Mouse (Mus musculus) intestine, postnatal 0 days (tissue): ENCODE measurements around the gene Gm5901. TPM values are rescaled to one million over a fixed set of nuclear protein-coding genes. Genes with fewer than 3 reads are reported as not detected.
"Not testable (repeated sequence)": the region's sequence is repeated elsewhere in the genome, so short reads cannot be mapped to it uniquely, and the experiment has no call there.

Experiments
- ATAC-seq: fragments of 200-750 bp; cut with Nextera tagmentation; 2 replicates; pipeline ENCODE4 v1.8.0; 2017; ENCODE audit warnings: mild to moderate bottlenecking, moderate TSS enrichment, moderate library complexity
- H3K27ac ChIP-seq: fragments of 300-500 bp; sonication (generic); 2 replicates; pipeline ENCODE4 v1.5.1; 2014; ENCODE audit warnings: mild to moderate bottlenecking, low read depth, low read length, moderate library complexity
- H3K27me3 ChIP-seq: fragments of 300-500 bp; sonication (generic); replicated peaks from 2 replicates; pipeline ENCODE4 v1.6.1; 2014; ENCODE audit warnings: low read length, mixed read lengths; ENCODE audit not compliant: control insufficient read depth, insufficient read depth
- H3K36me3 ChIP-seq: fragments of 300-500 bp; sonication (generic); 2 replicates; pipeline ENCODE4 v1.6.1; 2014; ENCODE audit warnings: mild to moderate bottlenecking, moderate library complexity; ENCODE audit not compliant: control insufficient read depth, insufficient read depth
- H3K4me1 ChIP-seq: fragments of 300-500 bp; sonication (generic); replicated peaks from 2 replicates; pipeline ENCODE4 v1.6.1; 2014; ENCODE audit warnings: antibody characterized with exemption, low read length, mixed read lengths; ENCODE audit not compliant: control insufficient read depth, insufficient read depth
- H3K4me2 ChIP-seq: fragments of 300-500 bp; sonication (generic); replicated peaks from 2 replicates; pipeline ENCODE4 v1.6.1; 2014; ENCODE audit warnings: low read depth, mild to moderate bottlenecking, moderate library complexity
- H3K4me3 ChIP-seq: fragments of 300-500 bp; sonication (generic); 2 replicates; pipeline ENCODE4 v1.5.1; 2014; ENCODE audit warnings: low read depth, low read length
- H3K9ac ChIP-seq: fragments of 300-500 bp; sonication (generic); 2 replicates; pipeline ENCODE4 v1.6.1; 2014; ENCODE audit warnings: mild to moderate bottlenecking, low read depth, low read length
- H3K9me3 ChIP-seq: fragments of 300-500 bp; sonication (generic); 2 replicates; pipeline ENCODE4 v1.6.1; 2016; ENCODE audit warnings: mixed run types; ENCODE audit not compliant: control insufficient read depth
- CTCF ChIP-seq: sonication (generic); IDR thresholded peaks from 2 replicates; pipeline ENCODE4 v1.5.1; 2016; ENCODE audit warnings: low read depth, mild to moderate bottlenecking, control low read depth, antibody characterized with exemption, moderate library complexity
- WGBS: fragments of 180-500 bp; shearing (Covaris S2); extraction: QIAGEN DNeasy Blood & Tissue Kit; methylation state at CpG from one replicate; pipeline ENCODE4 v1.1.7; 2014; 5-methylcytosine and 5-hydroxymethylcytosine counted together
- polyA plus RNA-seq: library from polyadenylated mRNA; unstranded; fragments of >200 nt; fragmentation: Nextera tagmentation; extraction: Ambion mirVana; gene quantifications from 2 replicates; pipeline ENCODE4 v1.2.1, GENCODE M21; 2015

The Gm5901 gene
- not detected in 2 replicates for polyA plus RNA-seq

DNA sequence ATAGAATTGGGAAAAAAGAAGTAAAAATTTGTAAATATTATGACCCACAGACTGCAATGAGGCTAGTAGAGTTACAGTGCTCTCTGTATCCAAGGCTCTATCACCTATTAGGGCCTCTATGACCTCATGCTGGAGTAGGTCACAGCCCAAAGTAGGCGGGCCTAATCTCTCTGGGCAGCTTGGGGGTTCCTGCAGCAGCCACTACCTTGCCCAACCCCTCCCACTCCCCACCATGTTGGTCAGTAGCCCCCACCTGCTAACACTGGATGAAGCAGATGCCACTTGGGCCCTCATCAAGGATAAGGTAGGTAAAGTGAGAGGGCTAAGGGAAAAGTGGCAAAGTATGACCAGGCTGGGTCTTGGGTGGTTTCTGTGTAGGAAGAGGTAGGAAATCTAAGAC is at the start of gene Gm5901:
Gene Gm5901 (plus strand): TSS at position 173 of the 400 bp plus-strand sequence.
- no peak within 1 kb of the TSS for H3K9ac ChIP-seq
- H3K36me3 ChIP-seq = peaks cover 33% of the 10 kb centered on the region
- H3K4me2 ChIP-seq = no peak within 1 kb of the TSS
- no peak for TF ChIP-seq CTCF
- H3K4me1 ChIP-seq = no peaks in the 10 kb centered on the region
- no peak within 1 kb of the TSS for H3K27ac ChIP-seq
- H3K4me3 ChIP-seq = no peak within 1 kb of the TSS
- no peak for ATAC-seq
- WGBS = 85% methylated on average over 1 of the region's 1 CpGs
- H3K27me3 ChIP-seq = no peaks in the 10 kb centered on the region
- no peaks in the 10 kb centered on the region for H3K9me3 ChIP-seq

DNA sequence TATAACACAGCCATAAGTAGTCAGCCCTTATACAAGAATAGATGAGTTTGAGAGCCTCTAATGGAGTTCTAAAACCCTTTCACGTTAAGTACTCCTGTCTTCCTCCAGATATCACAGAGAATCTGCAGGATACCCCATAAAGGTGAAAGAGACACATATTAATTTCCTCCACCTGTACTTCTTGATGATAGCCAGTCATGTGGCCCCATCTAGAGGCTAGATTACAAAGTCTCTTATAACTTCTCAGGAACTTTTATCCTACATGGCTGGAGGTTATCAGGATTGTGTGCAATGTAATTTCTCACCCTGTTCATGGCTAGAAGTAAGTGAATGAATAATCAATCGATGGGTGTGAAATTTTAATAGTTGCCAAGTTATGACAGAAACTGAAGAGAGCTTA is 49.5 kb upstream of the Gm5901 start:
- no peak overlapping the region for H3K27ac ChIP-seq
- WGBS = 66% methylated on average over 2 of the region's 2 CpGs
- no peak for ATAC-seq

DNA sequence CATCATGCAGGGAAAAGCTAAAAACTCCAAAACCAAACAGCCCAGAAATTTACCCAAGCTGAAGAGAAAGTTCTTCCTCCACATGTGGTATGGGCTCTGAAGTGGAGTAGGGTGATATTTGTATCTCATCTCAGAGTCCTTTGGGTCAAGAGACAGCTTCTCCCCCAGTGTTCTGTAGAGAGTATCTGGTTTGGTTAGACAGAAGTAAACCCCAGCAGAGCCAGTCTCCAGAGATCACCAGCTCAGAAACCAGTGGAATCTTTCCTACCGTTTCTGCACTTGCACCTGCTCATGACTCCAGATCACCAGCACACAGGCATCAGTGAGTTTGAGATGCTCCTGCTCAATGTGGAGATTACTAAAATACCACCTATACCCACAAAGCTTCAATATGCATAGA is 40.8 kb upstream of the Gm5901 start, which contains the start of gene Olfr690:
Gene Olfr690 (minus strand): TSS at position 101 of the 400 bp plus-strand sequence.
- H3K27ac ChIP-seq = no peak within 1 kb of the TSS
- H3K4me3 ChIP-seq = no peak within 1 kb of the TSS
- no peaks in the 10 kb centered on the region for H3K9me3 ChIP-seq
- no peak for TF ChIP-seq CTCF
- H3K4me1 ChIP-seq = no peaks in the 10 kb centered on the region
- ATAC-seq = no peak
- no peak within 1 kb of the TSS for H3K9ac ChIP-seq
- no peaks in the 10 kb centered on the region for H3K36me3 ChIP-seq
- no peaks in the 10 kb centered on the region for H3K27me3 ChIP-seq
- 67% methylated on average over 1 of the region's 1 CpGs for WGBS
- no peak within 1 kb of the TSS for H3K4me2 ChIP-seq

More for the DNA sequence above, 49.5 kb upstream of the Gm5901 start:
- no peak overlapping the region for H3K4me3 ChIP-seq
- no peak overlapping the region for H3K4me2 ChIP-seq
- H3K27me3 ChIP-seq = no peaks in the 10 kb centered on the region
- no peak overlapping the region for H3K9ac ChIP-seq
- no peak for TF ChIP-seq CTCF
- H3K4me1 ChIP-seq = no peaks in the 10 kb centered on the region
- H3K36me3 ChIP-seq = no peaks in the 10 kb centered on the region
- H3K9me3 ChIP-seq = no peaks in the 10 kb centered on the region

DNA sequence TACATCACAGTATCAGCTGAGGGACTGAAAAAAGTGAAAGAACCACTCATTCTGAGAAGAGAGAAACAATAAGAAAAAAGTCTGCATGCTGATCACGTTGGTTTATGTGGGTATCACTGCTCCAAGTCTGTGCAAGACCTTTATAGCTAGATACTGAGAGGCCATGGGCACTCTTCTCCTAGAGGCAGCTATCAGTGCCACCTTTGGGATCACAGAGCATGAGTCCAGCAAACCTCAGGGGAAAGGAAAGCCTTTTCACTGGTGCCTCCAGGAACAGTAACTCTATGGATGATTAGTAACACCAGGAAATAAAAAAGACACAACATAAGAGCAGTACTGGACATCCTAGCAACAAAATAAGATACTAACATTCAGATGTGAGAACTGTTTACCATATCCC is 32.7 kb upstream of the Gm5901 start, which contains the start of gene Olfr691:
Gene Olfr691 (minus strand): TSS at position 101 of the 400 bp plus-strand sequence.
- ATAC-seq = no peak
- H3K27ac ChIP-seq = no peak within 1 kb of the TSS

DNA sequence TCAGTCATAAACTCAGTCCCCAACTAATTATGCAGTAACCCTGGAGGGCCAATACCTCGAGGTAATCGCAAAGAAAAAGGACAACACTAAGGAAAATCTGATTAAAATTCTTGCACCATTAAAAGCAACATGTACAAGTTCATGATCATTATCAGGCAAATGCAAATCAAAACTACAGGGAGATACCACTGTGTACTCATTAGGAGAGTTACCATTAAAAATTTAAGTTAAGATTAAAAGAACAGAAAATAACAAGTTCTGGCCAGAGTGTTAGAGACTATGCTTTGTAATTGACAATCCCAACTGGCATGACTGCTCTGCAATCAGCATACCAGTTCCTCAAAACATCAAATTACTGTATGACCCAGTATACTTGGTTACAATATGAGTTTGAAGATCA is 32.1 kb upstream of the Gm5901 start:
- Histone ChIP-seq H3K4me2 (no peak overlapping the region), H3K4me3 (no peak overlapping the region), H3K36me3 (no peaks in the 10 kb centered on the region), H3K9me3 (no peaks in the 10 kb centered on the region), H3K27ac (no peak overlapping the region), H3K9ac (no peak overlapping the region), H3K27me3 (no peaks in the 10 kb centered on the region), H3K4me1 (no peaks in the 10 kb centered on the region)
- 76% methylated on average over 2 of the region's 2 CpGs for WGBS
- TF ChIP-seq CTCF = no peak
- no peak for ATAC-seq

More for the DNA sequence above, 32.7 kb upstream of the Gm5901 start, which contains the start of gene Olfr691:
- no peak for TF ChIP-seq CTCF
- H3K4me3 ChIP-seq = no peak within 1 kb of the TSS
- no peaks in the 10 kb centered on the region for H3K4me1 ChIP-seq
- 33% methylated on average over 1 of the region's 1 CpGs for WGBS
- H3K9me3 ChIP-seq = no peaks in the 10 kb centered on the region
- H3K27me3 ChIP-seq = no peaks in the 10 kb centered on the region
- no peak within 1 kb of the TSS for H3K4me2 ChIP-seq
- no peaks in the 10 kb centered on the region for H3K36me3 ChIP-seq
- no peak within 1 kb of the TSS for H3K9ac ChIP-seq

DNA sequence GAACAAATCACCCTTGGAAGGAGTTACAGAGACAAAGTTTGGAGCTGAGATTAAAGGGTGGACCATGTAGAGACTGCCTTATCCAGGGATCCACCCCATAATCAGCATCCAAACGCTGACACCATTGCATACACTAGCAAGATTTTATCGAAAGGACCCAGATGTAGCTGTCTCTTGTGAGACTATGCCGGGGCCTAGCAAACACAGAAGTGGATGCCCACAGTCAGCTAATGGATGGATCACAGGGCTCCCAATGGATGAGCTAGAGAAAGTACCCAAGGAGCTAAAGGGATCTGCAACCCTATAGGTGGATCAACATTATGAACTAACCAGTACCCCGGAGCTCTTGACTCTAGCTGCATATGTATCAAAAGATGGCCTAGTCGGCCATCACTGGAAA is 18.8 kb upstream of the Gm5901 start:
- not testable (repeated sequence) for H3K9ac ChIP-seq, H3K27ac ChIP-seq, H3K4me3 ChIP-seq, H3K9me3 ChIP-seq, H3K36me3 ChIP-seq, ATAC-seq, H3K27me3 ChIP-seq, H3K4me1 ChIP-seq, H3K4me2 ChIP-seq
- no CpG with 5 or more reads among the region's 5 CpGs for WGBS

DNA sequence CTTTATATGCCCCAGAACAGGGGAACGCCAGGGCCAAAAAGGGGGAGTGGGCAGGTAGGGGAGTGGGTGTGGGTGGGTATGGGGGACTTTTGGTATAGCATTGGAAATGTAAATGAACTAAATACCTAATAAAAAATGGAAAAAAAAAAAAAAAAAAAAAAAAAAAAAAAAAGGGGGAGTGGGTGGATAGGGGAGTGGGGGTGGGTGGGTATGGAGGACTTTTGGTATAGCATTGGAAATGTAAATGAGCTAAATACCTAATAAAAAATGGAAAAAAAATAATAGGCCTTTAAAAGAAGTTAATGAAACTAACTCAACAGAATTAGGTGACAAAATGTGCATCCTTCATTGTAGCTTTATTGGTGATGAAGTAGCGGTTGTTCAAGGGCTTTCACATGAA is 18.4 kb upstream of the Gm5901 start:
- not testable (repeated sequence) for H3K27ac ChIP-seq, H3K36me3 ChIP-seq, H3K9ac ChIP-seq, ATAC-seq, H3K4me2 ChIP-seq, H3K4me3 ChIP-seq, H3K4me1 ChIP-seq, H3K27me3 ChIP-seq, H3K9me3 ChIP-seq
- 94% methylated on average over 1 of the region's 2 CpGs for WGBS
